Mouse (Mus musculus) embryonic facial prominence, embryonic 10.5 days (tissue): ENCODE results near the gene Espnl. TPM values are rescaled to one million over a fixed set of nuclear protein-coding genes. Genes with fewer than 3 reads are reported as not detected.

Source experiments
- DNase-seq: peaks from one replicate; pipeline ENCODE4 v3.0.0-alpha.2; 2017; ENCODE audit warnings: low spot score
- H3K27ac ChIP-seq: fragments of 300-500 bp; sonication (generic); replicated peaks from 2 replicates; pipeline ENCODE4 v1.5.1; 2016; ENCODE audit warnings: mild to moderate bottlenecking
- H3K27me3 ChIP-seq: fragments of 300-500 bp; sonication (generic); replicated peaks from 2 replicates; pipeline ENCODE4 v1.6.1; 2016; ENCODE audit warnings: low read depth, mild to moderate bottlenecking; ENCODE audit not compliant: poor library complexity, severe bottlenecking
- H3K36me3 ChIP-seq: fragments of 300-500 bp; sonication (generic); replicated peaks from 2 replicates; pipeline ENCODE4 v1.6.1; 2016; ENCODE audit warnings: mild to moderate bottlenecking, moderate library complexity
- H3K4me1 ChIP-seq: fragments of 300-500 bp; sonication (generic); 2 replicates; pipeline ENCODE4 v1.6.1; 2016
- H3K4me3 ChIP-seq: fragments of 300-500 bp; sonication (generic); 2 replicates; pipeline ENCODE4 v1.5.1; 2016; ENCODE audit warnings: mild to moderate bottlenecking, moderate library complexity
- H3K9me3 ChIP-seq: fragments of 300-500 bp; sonication (generic); 2 replicates; pipeline ENCODE4 v1.6.1; 2016; ENCODE audit warnings: mild to moderate bottlenecking
- WGBS: fragments of 180-500 bp; shearing (Covaris S2); methylation state at CpG from one replicate; pipeline ENCODE4 v1.1.7; 2016; 5-methylcytosine and 5-hydroxymethylcytosine counted together
- polyA plus RNA-seq: library from polyadenylated mRNA; unstranded; fragments of >200 nt; fragmentation: Nextera tagmentation; extraction: Ambion mirVana; gene quantifications from 2 replicates; pipeline ENCODE4 v1.2.1, GENCODE M21; 2016

Gene Espnl
- polyA plus RNA-seq, 1 experiment from 2014 or later, result 0.09 TPM

DNA sequence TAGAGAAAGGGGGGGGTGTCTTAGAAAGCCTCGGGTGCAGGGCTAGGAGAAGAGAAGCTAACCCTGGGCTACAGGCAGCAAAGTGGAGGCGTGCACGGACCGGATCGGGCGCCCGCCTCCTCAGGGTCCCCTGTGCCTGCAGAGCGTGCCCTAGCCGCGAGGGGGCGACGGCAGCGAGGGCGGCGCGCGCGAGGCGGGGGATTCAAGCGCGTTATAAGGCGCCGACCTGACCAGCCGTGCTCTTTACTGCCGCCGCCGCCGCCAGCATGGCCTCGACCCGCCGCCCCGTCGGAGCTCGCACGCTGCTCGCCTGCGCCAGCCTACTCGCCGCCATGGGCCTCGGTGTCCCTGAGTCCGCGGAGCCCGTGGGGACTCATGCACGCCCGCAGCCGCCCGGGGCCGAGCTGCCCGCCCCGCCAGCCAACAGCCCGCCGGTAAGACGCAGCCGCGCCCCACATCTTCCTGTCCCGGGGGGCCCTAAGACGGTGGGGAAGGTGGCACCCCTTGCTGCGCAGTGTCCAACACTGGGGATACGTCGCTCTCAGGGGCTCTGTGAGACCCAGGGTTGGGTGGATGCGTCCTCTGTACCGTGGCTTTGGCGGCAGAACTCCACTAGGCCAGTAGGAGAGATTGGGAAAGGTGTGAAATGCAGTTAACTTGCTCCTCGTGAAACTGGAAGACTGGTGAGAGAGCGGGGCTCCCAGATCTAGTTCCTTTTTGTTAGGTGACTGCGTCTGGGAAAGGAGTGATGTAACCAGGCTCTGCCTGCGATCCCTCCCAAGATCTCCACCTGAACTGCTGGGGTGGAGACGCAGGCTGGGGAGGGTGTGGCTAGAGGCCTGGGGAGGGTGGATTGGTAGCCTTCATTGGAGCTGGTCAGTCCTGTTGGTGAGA lies 44.6 kb downstream of the Espnl start, which contains the start of gene Erfe:
Gene Erfe (plus strand): TSS at position 216 of the 894 bp plus-strand sequence.
- no peaks in the 10 kb centered on the region; the same call in 1 of the 2 replicates for H3K9me3 ChIP-seq
- peaks cover 26% of the 10 kb centered on the region for H3K36me3 ChIP-seq
- peaks cover 40% of the 10 kb centered on the region for H3K27me3 ChIP-seq
- peak; percentile 85 for DNase-seq
- H3K4me1 ChIP-seq, result peaks cover 20% of the 10 kb centered on the region
- under 1% methylated on average over 68 of the region's 68 CpGs for WGBS
- H3K4me3 ChIP-seq, result peak within 1 kb of the TSS; percentile 62
- H3K27ac ChIP-seq, result peak within 1 kb of the TSS; percentile 84

DNA sequence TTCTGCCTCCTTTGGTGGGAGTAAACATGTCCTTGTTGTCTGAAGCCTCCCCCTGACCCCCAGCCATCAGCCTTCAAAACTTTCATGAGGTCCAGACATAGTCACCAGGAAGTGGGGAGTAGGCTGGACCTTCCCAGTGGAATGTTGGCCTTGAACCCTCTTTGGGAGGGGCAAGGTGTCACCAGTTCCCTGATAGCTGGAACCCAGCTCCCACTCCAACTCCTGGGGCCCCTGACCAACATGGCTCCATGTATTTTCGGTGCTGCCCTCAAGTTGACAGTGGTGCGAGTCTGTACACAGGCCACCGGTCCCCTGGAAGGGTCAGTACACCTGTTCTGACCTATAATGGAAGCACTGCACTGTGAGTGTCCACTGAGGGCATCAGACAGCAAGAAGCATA lies 45.4 kb downstream of the Espnl start:
- Histone ChIP-seq H3K4me1 (peaks cover 20% of the 10 kb centered on the region), H3K27me3 (peaks cover 40% of the 10 kb centered on the region), H3K4me3 (no peak overlapping the region; the same call in 1 of the 2 replicates), H3K27ac (no peak overlapping the region), H3K36me3 (peaks cover 34% of the 10 kb centered on the region), H3K9me3 (no peaks in the 10 kb centered on the region; the same call in 1 of the 2 replicates)
- no peak for DNase-seq
- whole genome bisulfite sequencing, result 98% methylated on average over 3 of the region's 3 CpGs

DNA sequence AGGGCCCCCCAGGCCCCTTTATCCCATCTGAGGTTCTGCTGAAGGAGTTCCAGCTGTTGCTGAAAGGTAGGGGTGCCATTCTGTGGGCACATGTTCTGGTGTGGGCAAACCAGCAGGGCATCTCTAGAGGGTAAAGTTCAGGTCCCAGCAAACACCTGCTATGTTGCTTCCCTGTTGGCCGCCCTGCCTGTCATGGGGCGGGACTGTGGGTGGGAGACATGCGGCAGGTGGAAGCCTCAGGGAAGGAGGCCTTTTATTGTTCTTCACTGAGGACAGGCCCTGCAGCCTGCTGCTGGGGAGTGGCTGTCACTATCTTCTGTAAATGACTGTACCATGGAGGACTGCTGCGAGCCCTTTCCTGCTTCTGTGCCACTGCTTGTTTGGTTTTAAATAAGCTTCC lies 47.5 kb downstream of the Espnl start:
- WGBS, result 74% methylated on average over 4 of the region's 4 CpGs
- Histone ChIP-seq H3K4me3 (no peak overlapping the region), H3K9me3 (no peaks in the 10 kb centered on the region; the same call in 1 of the 2 replicates), H3K27ac (no peak overlapping the region), H3K4me1 (peaks cover 20% of the 10 kb centered on the region), H3K27me3 (peaks cover 40% of the 10 kb centered on the region), H3K36me3 (peaks cover 55% of the 10 kb centered on the region)
- no peak for DNase-seq

- H3K36me3 ChIP-seq, result peaks cover 62% of the 10 kb centered on the region
These were observed 48.2 kb downstream of the Espnl start for GRCm38 (mm10) chr1:91370055-91370454.

DNA sequence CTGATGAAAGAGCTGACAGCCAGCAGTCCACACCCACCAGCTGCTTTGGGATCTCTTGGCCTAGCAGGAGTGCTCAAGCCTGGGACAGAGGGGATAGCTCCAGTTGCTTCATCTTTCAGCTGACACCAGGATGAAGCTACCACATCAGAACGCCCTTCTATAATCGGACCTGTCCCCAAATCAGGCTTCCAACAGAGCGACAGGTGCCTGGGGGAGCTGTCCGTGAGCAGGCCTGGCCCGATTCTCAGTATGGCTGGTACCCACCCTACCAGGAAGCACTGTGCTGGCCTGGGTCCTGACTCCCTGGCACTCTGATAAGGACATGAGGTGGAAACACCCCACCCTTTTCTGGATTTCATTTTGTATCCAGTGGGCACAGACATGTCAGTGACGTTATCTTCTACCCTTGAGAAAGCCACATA lies 51.5 kb downstream of the Espnl start:
- H3K4me1 ChIP-seq, result peaks cover 3% of the 10 kb centered on the region; the same call in 1 of the 2 replicates
- DNase-seq, result no peak
- peaks cover 95% of the 10 kb centered on the region for H3K36me3 ChIP-seq
- no peaks in the 10 kb centered on the region for H3K9me3 ChIP-seq
- WGBS, result 94% methylated on average over 6 of the region's 6 CpGs
- H3K27ac ChIP-seq, result no peak overlapping the region
- peaks cover 2% of the 10 kb centered on the region; the same call in 1 of the 2 replicates for H3K27me3 ChIP-seq
- H3K4me3 ChIP-seq, result no peak overlapping the region

More at GRCm38 (mm10) chr1:91370055-91370454, 48.2 kb downstream of the Espnl start:
- Histone ChIP-seq H3K27me3 (peaks cover 36% of the 10 kb centered on the region), H3K9me3 (no peaks in the 10 kb centered on the region), H3K27ac (no peak overlapping the region), H3K4me1 (peaks cover 20% of the 10 kb centered on the region), H3K4me3 (no peak overlapping the region)
- WGBS, result 90% methylated on average over 23 of the region's 23 CpGs
- DNase-seq, result no peak

GRCm38 (mm10) chr1:91380453-91381090 lies 58.7 kb downstream of the Espnl start:
- peak; percentile 76 for DNase-seq
- H3K27me3 ChIP-seq, result no peaks in the 10 kb centered on the region
- H3K4me3 ChIP-seq, result no peak overlapping the region
- no peak overlapping the region for H3K27ac ChIP-seq
- no peaks in the 10 kb centered on the region for H3K9me3 ChIP-seq
- WGBS, result 63% methylated on average over 7 of the region's 7 CpGs
- no peaks in the 10 kb centered on the region for H3K4me1 ChIP-seq
- H3K36me3 ChIP-seq, result peaks cover 98% of the 10 kb centered on the region

DNA sequence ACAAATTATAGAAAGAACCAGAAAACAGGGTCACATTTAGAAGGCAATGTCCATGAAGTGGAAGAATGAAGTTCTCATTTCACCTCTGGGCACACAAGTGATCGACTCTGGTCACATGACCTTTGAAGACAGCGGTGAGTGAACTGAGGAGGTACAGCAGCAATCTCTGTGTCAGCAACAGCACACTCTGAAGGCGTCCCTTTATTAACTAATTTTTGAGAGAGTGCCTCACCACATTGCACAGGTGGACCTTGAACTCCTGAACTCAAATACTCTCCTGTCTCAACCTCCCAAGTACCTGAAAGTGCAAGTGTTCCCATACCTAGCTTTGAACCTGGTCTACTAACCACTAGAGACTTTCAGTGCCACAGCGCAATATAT lies 59.2 kb downstream of the Espnl start:
- H3K27me3 ChIP-seq, result no peaks in the 10 kb centered on the region
- WGBS, result 93% methylated on average over 4 of the region's 4 CpGs
- H3K27ac ChIP-seq, result no peak overlapping the region
- H3K4me3 ChIP-seq, result no peak overlapping the region
- no peaks in the 10 kb centered on the region for H3K4me1 ChIP-seq
- no peak for DNase-seq
- H3K36me3 ChIP-seq, result peaks cover 98% of the 10 kb centered on the region
- H3K9me3 ChIP-seq, result no peaks in the 10 kb centered on the region

DNA sequence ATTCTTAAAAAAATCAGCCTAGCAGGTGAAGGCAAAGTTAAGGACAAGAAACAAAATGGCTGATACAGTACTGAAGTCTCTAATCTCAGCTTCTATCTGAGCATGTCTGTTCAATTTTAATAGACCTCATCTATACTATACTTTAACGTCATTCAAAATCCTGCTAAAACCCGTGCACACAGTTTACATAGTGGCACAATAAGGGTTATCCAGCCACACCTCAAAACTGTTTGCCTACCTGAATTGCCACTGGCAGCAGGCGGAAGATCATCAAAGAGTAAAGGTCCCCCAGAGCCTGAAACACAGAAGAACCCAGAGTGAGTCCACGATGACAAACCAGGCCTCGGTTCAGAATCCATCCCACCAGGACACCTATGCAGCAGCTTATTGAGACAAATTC lies 68.5 kb downstream of the Espnl start:
- Histone ChIP-seq H3K4me1 (no peaks in the 10 kb centered on the region), H3K36me3 (peaks cover 100% of the 10 kb centered on the region), H3K4me3 (no peak overlapping the region), H3K27ac (no peak overlapping the region), H3K9me3 (no peaks in the 10 kb centered on the region), H3K27me3 (no peaks in the 10 kb centered on the region)
- DNase-seq, result no peak
- WGBS, result 95% methylated on average over 5 of the region's 5 CpGs

DNA sequence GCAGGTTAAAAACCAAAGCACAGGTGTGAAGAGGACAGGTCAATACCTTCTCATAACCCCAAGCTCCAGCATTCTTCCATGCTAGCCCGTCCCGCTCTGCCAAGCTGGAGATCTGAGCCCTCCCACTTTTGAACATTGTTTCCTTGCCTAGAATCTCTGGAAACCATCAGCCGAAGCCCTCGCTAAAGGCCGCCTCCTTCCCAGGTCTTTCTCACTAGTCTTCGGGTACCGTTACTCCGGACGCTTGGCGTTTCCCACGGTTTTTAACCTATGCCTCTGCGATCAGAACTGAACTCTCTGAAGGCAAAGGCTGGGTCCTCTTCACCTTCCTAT lies 76.0 kb downstream of the Espnl start:
- Histone ChIP-seq H3K4me3 (peak overlapping the region; percentile 84), H3K27me3 (no peaks in the 10 kb centered on the region), H3K9me3 (no peaks in the 10 kb centered on the region), H3K4me1 (peaks cover 16% of the 10 kb centered on the region), H3K36me3 (peaks cover 42% of the 10 kb centered on the region), H3K27ac (peak overlapping the region; percentile 95)
- no peak for DNase-seq
- 2% methylated on average over 12 of the region's 12 CpGs for WGBS

Other genes with a start within 250 kb of the Espnl start
- 0.87 and 1.2 TPM in 2 replicates for gene Rbm44, start 177.0 kb upstream of the Espnl start, polyA plus RNA-seq
- 0.47 and 0.61 TPM in 2 replicates for gene Ramp1, start 142.3 kb upstream of the Espnl start, polyA plus RNA-seq
- 87.6 and 100 TPM in 2 replicates for gene Ube2f, start 71.8 kb upstream of the Espnl start, polyA plus RNA-seq
- gene Scly, start 23.7 kb upstream of the Espnl start, polyA plus RNA-seq, result 16.0 and 16.5 TPM in 2 replicates
- gene Klhl30, start 28.9 kb downstream of the Espnl start, polyA plus RNA-seq, result 0.21 and 0.22 TPM in 2 replicates
- 1.8 and 2.0 TPM in 2 replicates for gene Erfe, start 44.4 kb downstream of the Espnl start, polyA plus RNA-seq
- 175 and 177 TPM in 2 replicates for gene Ilkap, start 76.7 kb downstream of the Espnl start, polyA plus RNA-seq
- gene Hes6, start 92.0 kb downstream of the Espnl start, polyA plus RNA-seq, result 136 and 144 TPM in 2 replicates
- gene Per2, start 137.2 kb downstream of the Espnl start, polyA plus RNA-seq, result 1.3 and 2.0 TPM in 2 replicates
- gene Traf3ip1, start 172.6 kb downstream of the Espnl start, polyA plus RNA-seq, result 12.4 and 14.1 TPM in 2 replicates
- 6.5 and 7.3 TPM in 2 replicates for gene Asb1, start 218.5 kb downstream of the Espnl start, polyA plus RNA-seq